Mouse (Mus musculus) olfactory bulb, adult 2 months (tissue): ENCODE measurements around the gene Enkur.

ENCODE experiments used
- CTCF ChIP-seq: fragments of 200-500 bp; IDR thresholded peaks from 2 replicates; pipeline ENCODE4 v1.5.1; 2012; ENCODE audit warnings: low read depth, mild to moderate bottlenecking, low read length, moderate library complexity; ENCODE audit not compliant: insufficient read depth
- POLR2A ChIP-seq: fragments of 200-500 bp; IDR thresholded peaks from 2 replicates; pipeline ENCODE4 v1.6.1; 2012; ENCODE audit warnings: mild to moderate bottlenecking, low read depth, low read length, moderate library complexity; ENCODE audit not compliant: insufficient read depth

- no peak for TF ChIP-seq CTCF
- no peak for TF ChIP-seq POLR2A
These were observed 16.6 kb downstream of the Enkur start for GRCm38 (mm10) chr2:21188610-21189009.
